15 mouse cellular contexts compared by ENCODE assay signal in genomic region chr11:47508047-47508446, GRCm38 (mm10).
DNase-seq lines count a peak whose midpoint lies in the region.
"Had no signal": no experiment of that assay in that cellular context is flagged by ENCODE, and none has a peak within 500 bp of the region (broad histone marks: within the 10 kb centered on the region; RNA-seq: fewer than 3 reads in every experiment).

No protein-coding gene starts in this region.

- DNase-seq in cerebellum, adult 8-10 months, result peak; percentile 5
- DNase-seq in cerebellum, postnatal 4 days (ENCODE audit: low spot score in 2 of 2), result no peak
- DNase-seq in layer of hippocampus, adult 9-11 months, result peak; percentile 3
- no peak for DNase-seq in layer of hippocampus, adult 9-10 months (ENCODE audit: low spot score)
- DNase-seq in right cerebral cortex, adult 18-20 months, result peak; percentile 4
- no peak for DNase-seq in right cerebral cortex, adult 2 months (ENCODE audit: low spot score in 2 of 2)
- DNase-seq in retina, postnatal 1 day, result peak; percentile 61
- DNase-seq in embryo, embryonic 10.5 days (ENCODE audit: low spot score), result no peak
- DNase-seq: adrenal gland, adult 8-10 months; gastrocnemius, postnatal 10 days; heart, adult 18-20 months; kidney, adult 2 months; kidney, postnatal 14 days; lung, adult 2 months; thymus, postnatal 4 days had no signal

Comparison
In these comparisons a context has a peak if more than half of its experiments do, and no peak if none do; other contexts are left out.
1. DNase-seq: peak in cerebellum, adult 8-10 months (single experiment), layer of hippocampus, adult 9-11 months (single experiment), right cerebral cortex, adult 18-20 months (single experiment) and retina, postnatal 1 day (single experiment); none in cerebellum, postnatal 4 days (0 of 2), layer of hippocampus, adult 9-10 months (single experiment), right cerebral cortex, adult 2 months (0 of 2) and embryo, embryonic 10.5 days (single experiment).